Mouse (Mus musculus) forebrain, embryonic 14.5 days (tissue): ENCODE results near the gene Sfn. TPM values are rescaled to one million over a fixed set of nuclear protein-coding genes. Genes with fewer than 3 reads are reported as not detected.

ENCODE experiments used
- ATAC-seq: fragments of 200-750 bp; cut with Nextera tagmentation; 2 replicates; pipeline ENCODE4 v1.8.0; 2017; ENCODE audit warnings: mild to moderate bottlenecking, moderate library complexity
- DNase-seq: peaks from one replicate; pipeline ENCODE4 v3.0.0-alpha.2; 2015; ENCODE audit warnings: low spot score
- H3K27ac ChIP-seq: fragments of 300-500 bp; sonication (generic); 2 replicates; pipeline ENCODE4 v1.5.1; 2014; ENCODE audit warnings: low read depth, mild to moderate bottlenecking, control low read depth, low read length, moderate library complexity
- H3K27me3 ChIP-seq: fragments of 300-500 bp; sonication (generic); replicated peaks from 2 replicates; pipeline ENCODE4 v1.6.1; 2014; ENCODE audit warnings: low read length, control low read depth, mixed read lengths; ENCODE audit not compliant: control insufficient read depth, insufficient read depth
- H3K36me3 ChIP-seq: fragments of 300-500 bp; sonication (generic); 2 replicates; pipeline ENCODE4 v1.6.1; 2014; ENCODE audit warnings: low read length, control low read depth; ENCODE audit not compliant: control insufficient read depth, insufficient read depth
- H3K4me1 ChIP-seq: fragments of 300-500 bp; sonication (generic); 2 replicates; pipeline ENCODE4 v1.6.1; 2014; ENCODE audit warnings: antibody characterized with exemption, low read length, control low read depth; ENCODE audit not compliant: control insufficient read depth, insufficient read depth
- H3K4me2 ChIP-seq: fragments of 300-500 bp; sonication (generic); 2 replicates; pipeline ENCODE4 v1.6.1; 2014; ENCODE audit warnings: mild to moderate bottlenecking, control low read depth, low read length
- H3K4me3 ChIP-seq: fragments of 300-500 bp; sonication (generic); 2 replicates; pipeline ENCODE4 v1.5.1; 2014; ENCODE audit warnings: low read depth, low read length, control low read depth
- H3K9ac ChIP-seq: fragments of 300-500 bp; sonication (generic); 2 replicates; pipeline ENCODE4 v1.6.1; 2014; ENCODE audit warnings: mild to moderate bottlenecking, low read length, control low read depth, moderate library complexity
- H3K9me3 ChIP-seq: fragments of 300-500 bp; sonication (generic); replicated peaks from 2 replicates; pipeline ENCODE4 v1.6.1; 2016; ENCODE audit warnings: low read length, control low read depth, mixed read lengths; ENCODE audit not compliant: control insufficient read depth
- WGBS: fragments of 180-500 bp; shearing (Covaris S2); extraction: QIAGEN DNeasy Blood & Tissue Kit; methylation state at CpG from one replicate; pipeline ENCODE4 v1.1.7; 2014; 5-methylcytosine and 5-hydroxymethylcytosine counted together
- polyA plus RNA-seq: library from polyadenylated mRNA; unstranded; fragments of >200 nt; fragmentation: Nextera tagmentation; extraction: Ambion mirVana; gene quantifications from 2 replicates; pipeline ENCODE4 v1.2.1, GENCODE M21; 2014

Gene Sfn
- polyA plus RNA-seq, 1 experiment from 2014 or later, result 0.84 TPM

DNA sequence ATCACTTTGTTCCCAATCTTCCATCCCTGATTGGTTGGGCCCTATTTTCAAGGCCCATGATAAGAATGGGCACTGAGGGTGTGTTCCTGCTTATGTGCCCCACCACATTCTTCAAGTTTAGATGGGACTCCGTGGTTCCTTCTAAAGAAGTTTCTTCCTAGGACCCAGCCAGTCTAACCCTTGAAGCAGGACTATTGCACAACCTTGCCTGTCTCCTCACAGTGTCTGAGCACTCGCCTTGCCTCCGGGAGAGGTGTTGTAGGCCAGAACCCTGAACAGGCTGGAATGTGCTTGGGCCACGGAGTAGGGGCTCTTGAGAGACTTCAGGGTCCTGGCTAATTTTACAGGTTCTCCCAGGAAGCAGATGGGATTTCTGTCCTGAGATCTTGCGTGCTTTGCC lies 1.1 kb upstream of the Sfn start:
- H3K27me3 ChIP-seq, result peaks cover 40% of the 10 kb centered on the region
- no peaks in the 10 kb centered on the region for H3K9me3 ChIP-seq
- DNase-seq (no peak), ATAC-seq (no peak)
- H3K4me2 ChIP-seq, result no peak overlapping the region
- no peaks in the 10 kb centered on the region for H3K4me1 ChIP-seq
- no peak overlapping the region for H3K9ac ChIP-seq
- H3K4me3 ChIP-seq, result no peak overlapping the region
- H3K36me3 ChIP-seq, result peaks cover 27% of the 10 kb centered on the region
- no peak overlapping the region for H3K27ac ChIP-seq
- WGBS, result 91% methylated on average over 5 of the region's 5 CpGs

DNA sequence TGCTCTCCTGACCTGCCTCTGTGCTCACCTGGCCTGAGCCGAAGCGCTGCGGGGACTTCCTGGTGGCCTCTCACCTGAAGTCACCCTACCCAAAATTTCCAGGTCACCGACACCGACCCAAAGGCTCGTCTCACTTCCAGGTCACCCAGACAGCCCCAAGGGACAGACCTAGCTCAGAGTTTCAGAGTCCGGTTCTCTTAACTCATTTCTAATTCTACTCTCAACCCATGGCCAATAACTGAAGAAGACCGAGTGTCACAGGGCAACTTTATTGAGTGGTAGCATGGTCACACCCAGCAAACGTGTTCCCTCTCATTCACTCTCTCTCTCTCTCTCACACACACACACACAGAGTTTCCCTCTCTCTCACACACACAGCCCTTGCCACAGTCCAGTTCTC lies 1.7 kb downstream of the Sfn start:
- Histone ChIP-seq H3K4me2 (peak overlapping the region; percentile 76), H3K4me3 (peak overlapping the region; percentile 37; the same call in 1 of the 2 replicates), H3K9ac (no peak overlapping the region), H3K27me3 (peaks cover 43% of the 10 kb centered on the region), H3K36me3 (peaks cover 7% of the 10 kb centered on the region; the same call in 1 of the 2 replicates), H3K27ac (no peak overlapping the region), H3K9me3 (no peaks in the 10 kb centered on the region), H3K4me1 (no peaks in the 10 kb centered on the region)
- 14% methylated on average over 9 of the region's 9 CpGs for WGBS
- DNase-seq (no peak), ATAC-seq (no peak)

DNA sequence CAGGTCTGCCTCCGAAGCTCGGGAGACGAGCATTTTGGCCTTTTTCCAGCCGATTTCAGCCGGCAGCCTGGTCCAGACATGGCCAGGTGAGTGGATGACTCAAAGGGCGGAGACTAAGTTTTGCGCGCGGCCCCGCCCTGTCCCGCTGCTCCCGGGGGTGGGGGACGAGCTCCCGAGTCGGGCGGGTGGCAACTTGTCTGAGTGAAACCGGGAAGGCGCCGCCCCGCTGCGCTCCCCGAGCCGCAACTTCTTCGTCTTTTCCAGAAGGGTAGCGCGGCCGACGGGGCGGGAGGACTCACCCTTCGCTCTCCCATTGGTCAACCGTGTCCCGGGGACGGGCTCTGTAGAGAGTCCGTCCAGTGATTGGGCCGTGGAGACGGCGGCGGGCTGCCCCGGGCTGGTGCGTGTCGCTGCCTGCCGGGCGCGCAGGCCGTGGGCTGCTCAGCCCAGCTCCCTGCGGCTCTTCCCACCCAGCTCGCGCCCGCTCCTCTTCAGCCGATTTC lies 2.3 kb downstream of the Sfn start:
- Histone ChIP-seq H3K4me1 (no peaks in the 10 kb centered on the region), H3K27me3 (peaks cover 43% of the 10 kb centered on the region), H3K36me3 (peaks cover 7% of the 10 kb centered on the region; the same call in 1 of the 2 replicates), H3K27ac (no peak overlapping the region), H3K9me3 (no peaks in the 10 kb centered on the region), H3K9ac (peak overlapping the region; percentile 35; the same call in 1 of the 2 replicates), H3K4me2 (peak overlapping the region; percentile 76), H3K4me3 (peak overlapping the region; percentile 37)
- DNase-seq, result peak; percentile 77
- WGBS, result 2% methylated on average over 37 of the region's 50 CpGs
- peak; percentile 92 for ATAC-seq

DNA sequence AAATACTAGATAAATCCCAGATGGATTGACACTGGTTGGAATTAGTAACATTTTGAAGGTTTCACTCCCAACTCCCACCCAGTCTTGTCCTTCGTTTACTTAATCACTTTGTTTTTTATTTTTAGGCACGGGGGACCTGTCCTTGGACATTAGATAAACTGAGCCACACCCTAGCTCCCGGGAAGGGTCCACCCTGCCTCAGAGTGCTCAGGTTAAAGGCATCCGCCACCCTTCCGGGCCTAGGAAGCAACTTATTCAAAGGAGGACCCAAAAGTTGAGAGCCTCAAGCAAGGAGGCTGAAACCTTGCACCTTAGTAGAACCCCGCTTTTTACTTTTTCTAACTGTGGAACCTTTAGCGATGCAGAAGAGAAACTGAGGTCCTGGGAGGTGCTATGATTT lies 2.9 kb downstream of the Sfn start:
- Histone ChIP-seq H3K9me3 (no peaks in the 10 kb centered on the region), H3K9ac (peak overlapping the region; percentile 35; the same call in 1 of the 2 replicates), H3K36me3 (peaks cover 3% of the 10 kb centered on the region; the same call in 1 of the 2 replicates), H3K4me1 (no peaks in the 10 kb centered on the region), H3K27me3 (peaks cover 43% of the 10 kb centered on the region), H3K27ac (no peak overlapping the region), H3K4me3 (peak overlapping the region; percentile 37), H3K4me2 (peak overlapping the region; percentile 76)
- ATAC-seq (no peak), DNase-seq (no peak)
- WGBS, result 23% methylated on average over 7 of the region's 7 CpGs

DNA sequence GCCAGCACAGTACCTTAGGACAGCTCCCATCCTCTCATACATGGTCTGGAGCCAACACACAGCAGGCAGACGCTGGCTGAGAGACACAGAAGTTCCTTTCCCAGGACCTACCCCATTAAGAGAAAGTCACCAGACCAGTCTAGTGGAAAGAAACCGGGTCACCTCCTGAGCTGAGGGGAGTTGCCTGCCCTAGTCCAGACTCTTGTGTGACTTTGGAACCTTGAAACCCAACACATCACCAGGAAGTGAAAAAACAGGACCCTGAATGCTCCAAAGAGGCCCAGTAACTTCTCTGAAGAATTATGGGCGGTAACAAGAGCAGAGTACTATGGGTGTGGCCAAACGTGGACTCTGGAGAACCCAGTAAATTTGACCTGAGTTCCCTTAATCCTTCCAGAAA lies 3.4 kb downstream of the Sfn start:
- peaks cover 43% of the 10 kb centered on the region for H3K27me3 ChIP-seq

DNA sequence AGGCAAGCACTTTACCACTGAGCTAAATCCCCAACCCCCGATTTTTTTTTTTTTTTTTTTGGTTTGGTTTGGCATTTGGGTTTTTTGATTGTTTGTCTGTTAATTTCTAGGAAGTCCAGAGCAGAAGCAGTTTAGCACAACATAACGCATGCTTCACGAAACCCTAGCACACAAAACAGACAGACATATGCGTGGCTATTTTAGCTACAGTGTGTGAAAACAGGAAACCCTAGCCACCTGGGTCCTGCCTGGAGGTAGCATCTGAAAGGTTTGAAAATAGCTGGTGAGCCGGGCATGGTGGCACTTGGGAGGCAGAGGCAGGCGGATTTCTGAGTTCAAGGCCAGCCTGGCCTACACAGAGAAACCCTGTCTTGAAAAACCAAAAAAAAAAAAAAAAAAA lies 5.9 kb downstream of the Sfn start:
- H3K4me3 ChIP-seq, result no peak overlapping the region
- H3K36me3 ChIP-seq, result peaks cover 15% of the 10 kb centered on the region; the same call in 1 of the 2 replicates
- H3K27ac ChIP-seq, result no peak overlapping the region
- H3K27me3 ChIP-seq, result peaks cover 29% of the 10 kb centered on the region
- no peaks in the 10 kb centered on the region for H3K4me1 ChIP-seq
- H3K4me2 ChIP-seq, result no peak overlapping the region
- DNase-seq (no peak), ATAC-seq (no peak)
- WGBS, result 77% methylated on average over 6 of the region's 6 CpGs
- no peak overlapping the region for H3K9ac ChIP-seq
- no peaks in the 10 kb centered on the region for H3K9me3 ChIP-seq

More for the DNA sequence above, 3.4 kb downstream of the Sfn start:
- 0 out of 2 replicates have a peak, but pooled peaks cover under 1% of the 10 kb centered on the region for H3K36me3 ChIP-seq
- H3K4me3 ChIP-seq, result no peak overlapping the region
- H3K27ac ChIP-seq, result no peak overlapping the region
- no peaks in the 10 kb centered on the region for H3K4me1 ChIP-seq
- no peak overlapping the region for H3K9ac ChIP-seq
- 50% methylated on average over 4 of the region's 4 CpGs for WGBS
- H3K9me3 ChIP-seq, result no peaks in the 10 kb centered on the region
- DNase-seq (no peak), ATAC-seq (no peak)
- no peak overlapping the region for H3K4me2 ChIP-seq

DNA sequence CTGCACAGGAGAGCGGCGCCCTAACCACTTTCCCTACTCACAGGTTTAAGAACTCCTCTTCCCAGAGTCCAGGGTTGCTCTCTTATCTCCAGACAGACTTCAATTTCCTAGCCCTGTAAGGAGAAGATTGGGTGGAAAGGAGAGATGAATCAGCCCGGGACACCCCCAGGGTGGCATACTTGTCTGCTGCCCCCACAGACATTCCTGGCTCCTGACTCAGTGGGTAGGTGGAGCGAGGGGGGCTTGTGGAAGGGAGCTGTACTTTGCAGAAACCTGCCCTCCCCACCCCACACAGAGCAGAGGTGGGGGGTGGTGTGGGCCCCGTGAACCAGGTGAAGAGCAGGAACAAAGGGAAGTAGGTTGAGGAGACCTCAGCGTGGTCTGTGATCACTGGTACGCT lies 6.4 kb downstream of the Sfn start:
- Histone ChIP-seq H3K4me2 (no peak overlapping the region), H3K9ac (no peak overlapping the region), H3K9me3 (no peaks in the 10 kb centered on the region), H3K27me3 (peaks cover 28% of the 10 kb centered on the region), H3K4me1 (no peaks in the 10 kb centered on the region), H3K4me3 (no peak overlapping the region), H3K36me3 (peaks cover 21% of the 10 kb centered on the region), H3K27ac (no peak overlapping the region)
- DNase-seq, result no peak
- 76% methylated on average over 7 of the region's 7 CpGs for WGBS
- ATAC-seq, result no peak

DNA sequence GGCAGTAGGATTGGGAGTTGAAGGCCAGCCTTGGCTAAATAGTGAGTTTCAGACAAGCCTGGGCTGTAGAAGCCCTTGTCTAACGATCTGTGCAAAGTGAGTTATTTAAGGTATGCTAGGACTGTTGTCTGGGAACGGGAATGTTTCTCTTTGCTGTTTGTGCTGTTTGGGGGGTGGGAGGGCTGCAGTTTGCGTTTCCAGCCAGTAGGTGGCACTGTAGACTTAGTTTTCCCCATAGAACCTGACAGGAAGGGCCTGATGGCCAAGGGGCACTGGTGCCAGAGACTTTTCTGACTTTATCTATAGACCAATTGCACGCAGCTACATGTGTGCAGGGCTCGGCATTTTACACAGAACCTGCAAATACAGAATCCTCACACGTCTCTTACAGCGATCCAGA lies 9.4 kb downstream of the Sfn start:
- Histone ChIP-seq H3K4me2 (no peak overlapping the region), H3K4me1 (no peaks in the 10 kb centered on the region), H3K27me3 (no peaks in the 10 kb centered on the region), H3K9ac (no peak overlapping the region), H3K36me3 (peaks cover 51% of the 10 kb centered on the region), H3K9me3 (no peaks in the 10 kb centered on the region), H3K27ac (no peak overlapping the region), H3K4me3 (no peak overlapping the region)
- ATAC-seq, result no peak
- peak; percentile 75 for DNase-seq
- 36% methylated on average over 7 of the region's 7 CpGs for WGBS

DNA sequence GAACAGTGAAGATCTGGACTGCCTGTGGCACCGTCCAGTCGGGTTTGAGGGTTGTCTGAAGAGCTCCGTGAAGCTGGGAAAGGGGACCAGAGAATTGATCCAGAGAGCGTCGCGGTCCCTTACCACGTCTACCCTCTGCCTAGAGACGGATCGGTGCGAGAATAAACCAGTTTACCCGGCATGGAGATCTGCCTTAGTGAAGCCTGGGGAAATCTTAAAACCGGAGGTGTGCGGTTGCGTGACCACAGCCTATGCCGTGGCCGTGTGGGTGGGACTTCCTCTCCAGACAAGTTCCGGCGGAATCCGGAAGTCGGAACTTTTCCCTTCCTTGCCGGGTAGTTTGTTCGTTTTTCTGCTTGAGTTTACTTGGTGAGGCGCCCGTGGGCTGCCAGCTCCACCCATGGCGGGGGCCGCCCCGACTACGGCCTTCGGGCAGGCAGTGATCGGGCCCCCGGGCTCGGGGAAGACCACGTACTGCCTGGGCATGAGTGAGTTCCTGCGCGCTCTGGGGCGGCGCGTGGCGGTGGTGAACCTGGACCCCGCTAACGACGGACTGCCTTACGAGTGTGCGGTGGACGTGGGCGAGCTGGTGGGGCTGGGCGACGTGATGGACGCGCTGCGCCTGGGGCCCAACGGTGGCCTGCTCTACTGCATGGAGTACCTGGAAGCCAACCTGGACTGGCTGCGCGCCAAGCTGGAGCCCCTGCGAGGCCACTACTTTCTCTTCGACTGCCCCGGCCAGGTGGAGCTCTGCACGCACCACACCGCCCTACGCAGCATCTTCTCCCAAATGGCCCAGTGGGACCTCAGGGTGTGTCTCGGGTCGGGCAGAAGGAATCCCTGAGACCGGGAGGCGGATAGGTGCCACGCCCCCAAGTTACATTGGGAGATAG lies 17.7 kb downstream of the Sfn start, which contains the start of gene Gpn2:
TSS of gene Gpn2 (plus strand) at position 304 of the 893 bp plus-strand sequence.
- WGBS, result 2% methylated on average over 65 of the region's 65 CpGs
- Histone ChIP-seq H3K27ac (peak within 1 kb of the TSS; percentile 74; the same call in 1 of the 2 replicates), H3K36me3 (peaks cover 65% of the 10 kb centered on the region), H3K4me2 (peak within 1 kb of the TSS; percentile 100), H3K9me3 (no peaks in the 10 kb centered on the region), H3K4me1 (peaks cover 10% of the 10 kb centered on the region; the same call in 1 of the 2 replicates), H3K4me3 (peak within 1 kb of the TSS; percentile 88), H3K9ac (peak within 1 kb of the TSS; percentile 89), H3K27me3 (no peaks in the 10 kb centered on the region)
- peak; percentile 95 for ATAC-seq
- DNase-seq, result peak; percentile 91
